Mouse (Mus musculus) cerebellum, postnatal 25 days (tissue): Measurements from ENCODE around the gene Tmbim1.
"Not testable (repeated sequence)": the region's sequence is repeated elsewhere in the genome, so short reads cannot be mapped to it uniquely, and the experiment has no call there.

ENCODE experiments used
- DNase-seq, 2 experiments: peaks; one replicate each; pipeline ENCODE4 v3.0.0; 2021; ENCODE audit warnings: mixed read lengths in 2 of 2

Tmbim1 gene

GRCm38 (mm10) chr1:74326916-74327315, 21.5 kb upstream of the Tmbim1 start:
- not testable (repeated sequence) for DNase-seq

- DNase-seq, result no peak
These were observed 16.0 kb upstream of the Tmbim1 start for GRCm38 (mm10) chr1:74321396-74321795.

- no peak for DNase-seq
These were observed 13.3 kb upstream of the Tmbim1 start for GRCm38 (mm10) chr1:74318711-74319110.

GRCm38 (mm10) chr1:74316114-74316827, 10.8 kb upstream of the Tmbim1 start:
- DNase-seq, result no peak

GRCm38 (mm10) chr1:74314796-74315195, 9.4 kb upstream of the Tmbim1 start:
- DNase-seq, result no peak

- DNase-seq, result peak in 1 of 2 experiments; percentile 77
These were observed 7.7 kb upstream of the Tmbim1 start for GRCm38 (mm10) chr1:74313049-74313692.

GRCm38 (mm10) chr1:74309767-74310166, 4.3 kb upstream of the Tmbim1 start:
- no peak for DNase-seq

- no peak for DNase-seq
These were observed 2.9 kb upstream of the Tmbim1 start for GRCm38 (mm10) chr1:74308001-74308964.

GRCm38 (mm10) chr1:74307146-74307545, 1.7 kb upstream of the Tmbim1 start:
- DNase-seq, result no peak

- DNase-seq, result no peak
These were observed 476 bp downstream of the Tmbim1 start for GRCm38 (mm10) chr1:74304946-74305345.

- no peak for DNase-seq
These were observed 1.1 kb downstream of the Tmbim1 start for GRCm38 (mm10) chr1:74304339-74304790.

GRCm38 (mm10) chr1:74303509-74304338, 1.7 kb downstream of the Tmbim1 start:
- DNase-seq, result peak; percentile 64 to 74

- no peak for DNase-seq
These were observed 2.6 kb downstream of the Tmbim1 start for GRCm38 (mm10) chr1:74302835-74303234.

- DNase-seq, result no peak
These were observed 3.2 kb downstream of the Tmbim1 start for GRCm38 (mm10) chr1:74302229-74302628.

GRCm38 (mm10) chr1:74300347-74301110, 4.9 kb downstream of the Tmbim1 start:
- DNase-seq, result no peak

GRCm38 (mm10) chr1:74298996-74299395, 6.4 kb downstream of the Tmbim1 start:
- peak; percentile 63 to 75 for DNase-seq

- DNase-seq, result no peak
These were observed 7.2 kb downstream of the Tmbim1 start for GRCm38 (mm10) chr1:74298157-74298750.

GRCm38 (mm10) chr1:74297269-74297668, 8.2 kb downstream of the Tmbim1 start:
- peak in 1 of 2 experiments; percentile 10 for DNase-seq

GRCm38 (mm10) chr1:74296477-74296876, 8.9 kb downstream of the Tmbim1 start:
- peak in 1 of 2 experiments; percentile 41 for DNase-seq

GRCm38 (mm10) chr1:74295456-74296171, 9.8 kb downstream of the Tmbim1 start:
- peak; percentile 82 to 87 for DNase-seq
